Mouse (Mus musculus): ENCODE data around the gene Cdc37l1. TPM values are rescaled to one million over a fixed set of nuclear protein-coding genes. Genes with fewer than 3 reads are reported as not detected.
A peak's percentile ranks its signal among the peaks of the same experiment; 100 is the strongest.

Gene Cdc37l1
- polyA plus RNA-seq, 1 experiment = 44.0 TPM

DNA sequence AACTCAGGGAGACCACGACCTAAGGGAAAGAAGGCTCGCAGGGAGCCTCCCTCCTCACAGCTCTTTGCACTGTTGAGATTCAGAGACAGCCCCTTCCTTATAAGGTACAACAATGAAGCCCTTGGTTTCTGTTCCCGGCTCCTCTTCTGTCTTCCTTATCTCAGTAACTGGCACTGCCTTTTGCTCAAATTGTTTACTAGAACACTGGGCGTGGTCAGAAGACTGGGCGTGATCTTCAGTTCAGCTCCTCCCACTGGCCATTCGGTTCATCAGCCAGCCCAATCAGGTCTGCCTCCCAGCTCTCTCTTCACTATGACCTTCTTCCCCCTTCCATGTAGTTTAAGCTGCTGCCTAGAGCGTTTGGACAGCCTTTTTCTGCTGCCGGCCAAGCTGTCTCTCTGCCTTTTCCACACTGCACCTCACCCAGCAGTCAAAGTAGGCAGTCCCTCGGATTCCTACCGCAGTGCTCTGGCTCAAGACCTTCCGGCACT, 76.9 kb downstream of the Cdc37l1 start:
- peak; percentile 48 for DNase-seq (ENCODE audit: low read depth)
- TF ChIP-seq POLR2A (IDR thresholded peaks at IDR 0.05; ENCODE audit: borderline replicate concordance, extremely low read depth, insufficient read depth, insufficient read length, poor library complexity, severe bottlenecking) (no peak), CTCF (IDR thresholded peaks at IDR 0.05; ENCODE audit: borderline replicate concordance, extremely low read depth, insufficient read depth, insufficient read length) (no peak)

DNA sequence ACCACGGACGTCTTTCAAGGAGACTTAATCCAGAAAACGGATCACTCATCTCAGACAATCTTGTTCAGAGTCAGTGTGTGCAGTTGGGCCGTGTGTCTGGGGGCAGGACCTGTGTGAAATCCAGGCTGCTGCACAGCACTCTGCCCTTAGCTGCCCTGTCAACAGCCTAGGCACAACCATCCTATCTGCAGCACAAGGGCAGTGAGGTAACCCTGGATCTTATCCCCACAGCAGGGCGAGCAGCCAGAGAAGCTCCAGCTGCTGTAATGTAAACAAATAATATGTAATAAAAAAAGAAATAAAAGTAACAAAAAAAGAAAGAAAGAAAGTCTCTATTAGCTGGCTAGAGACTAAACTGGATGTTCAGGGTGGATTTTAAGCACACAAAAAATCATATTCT, 79.0 kb downstream of the Cdc37l1 start:
- DNase-seq (ENCODE audit: low read depth) = no peak
- no peak for TF ChIP-seq POLR2A (IDR thresholded peaks at IDR 0.05; ENCODE audit: borderline replicate concordance, extremely low read depth, insufficient read depth, insufficient read length, poor library complexity, severe bottlenecking)
- no peak for TF ChIP-seq CTCF (IDR thresholded peaks at IDR 0.05; ENCODE audit: borderline replicate concordance, extremely low read depth, insufficient read depth, insufficient read length)

DNA sequence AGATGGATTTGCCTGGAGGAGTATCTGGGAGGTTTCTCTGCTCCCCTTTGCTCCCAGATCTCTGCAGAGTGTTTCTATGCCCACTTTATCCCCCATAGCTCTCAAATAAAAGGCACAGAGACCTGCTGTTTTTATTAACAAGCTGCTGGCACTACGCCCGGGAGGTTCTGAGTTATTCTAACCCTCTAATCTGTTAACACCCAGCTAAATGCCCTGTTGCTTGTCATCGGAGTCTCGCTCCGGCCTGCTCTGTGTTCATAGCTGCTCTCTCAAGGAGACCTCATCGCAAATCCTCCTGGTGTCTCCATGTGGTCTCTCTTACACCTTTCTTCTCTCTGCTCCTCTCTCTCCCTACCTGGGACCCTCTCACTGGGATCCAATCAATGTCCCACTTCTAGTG, 84.7 kb downstream of the Cdc37l1 start:
- TF ChIP-seq CTCF (IDR thresholded peaks at IDR 0.05; ENCODE audit: borderline replicate concordance, extremely low read depth, insufficient read depth, insufficient read length) (no peak), POLR2A (IDR thresholded peaks at IDR 0.05; ENCODE audit: borderline replicate concordance, extremely low read depth, insufficient read depth, insufficient read length, poor library complexity, severe bottlenecking) (no peak)
- DNase-seq (ENCODE audit: low read depth) = peak; percentile 92

Other genes starting within 250 kb of the Cdc37l1 start
- 15.0 and 22.2 TPM in 2 replicates for gene Slc1a1, start 155.3 kb upstream of the Cdc37l1 start, polyA plus RNA-seq (2012; rRNA removed)
- gene Plpp6, start 26.4 kb upstream of the Cdc37l1 start, polyA plus RNA-seq (2012; rRNA removed) = 7.9 and 10.4 TPM in 2 replicates
- 0.74 and 0.90 TPM in 2 replicates for gene 4430402I18Rik, start 22.6 kb upstream of the Cdc37l1 start, polyA plus RNA-seq (2012; rRNA removed)
- gene Ak3, start 57.6 kb downstream of the Cdc37l1 start, polyA plus RNA-seq (2012; rRNA removed) = 32.7 and 39.0 TPM in 2 replicates
- gene Rcl1, start 111.0 kb downstream of the Cdc37l1 start, polyA plus RNA-seq (2012; rRNA removed) = 17.6 and 18.0 TPM in 2 replicates

Data from brain, embryonic 14.5 days (tissue).